ENCODE assay signal across 29 mouse cellular contexts in genomic region chr12:40634169-40634568, GRCm38 (mm10).
DNase-seq lines count a peak whose midpoint lies in the region; ATAC-seq lines count a peak whose summit lies in the region.
"Had no signal": no experiment of that assay in that cellular context is flagged by ENCODE, and none has a peak within 500 bp of the region (broad histone marks: within the 10 kb centered on the region; RNA-seq: fewer than 3 reads in every experiment).

No protein-coding gene starts in this region.

- 0 out of 2 replicates have a peak, but pooled peaks have one; percentile 43 for ATAC-seq in embryonic facial prominence, embryonic 15.5 days (ENCODE audit: insufficient number of reproducible peaks, low FRiP score, low TSS enrichment, low read depth)
- ATAC-seq in midbrain, embryonic 11.5 days (ENCODE audit: low FRiP score) = no peak
- ATAC-seq in midbrain, embryonic 14.5 days (ENCODE audit: low FRiP score, low TSS enrichment) = no peak
- ATAC-seq in neural tube, embryonic 13.5 days (ENCODE audit: low read depth) = peak; percentile 63
- ATAC-seq in kidney, embryonic 15.5 days (replicated peaks; ENCODE audit: low FRiP score) = no peak
- ATAC-seq: activated CD4-positive, CD25-positive, alpha-beta regulatory T cell, adult 4 months; CD4-positive, CD25-positive, alpha-beta regulatory T cell, adult 4 months; forebrain, embryonic 14.5 days; forebrain, embryonic 16.5 days; Patski had no signal

- no peaks in the 10 kb centered on the region for H3K4me1 ChIP-seq in embryonic facial prominence, embryonic 15.5 days
- H3K4me1 ChIP-seq in embryonic facial prominence, embryonic 10.5 days = peaks cover 11% of the 10 kb centered on the region
- no peaks in the 10 kb centered on the region for H3K4me1 ChIP-seq in midbrain, embryonic 11.5 days (ENCODE audit: control insufficient read depth, insufficient read depth, low read length)
- no peaks in the 10 kb centered on the region for H3K4me1 ChIP-seq in midbrain, embryonic 14.5 days (ENCODE audit: control insufficient read depth, insufficient read depth, low read length)
- 0 out of 2 replicates have a peak, but pooled peaks cover 9% of the 10 kb centered on the region for H3K4me1 ChIP-seq in neural tube, embryonic 13.5 days (replicated peaks)
- H3K4me1 ChIP-seq in kidney, embryonic 15.5 days = no peaks in the 10 kb centered on the region
- H3K4me1 ChIP-seq: forebrain, embryonic 12.5 days had no signal

- no peak for DNase-seq in embryonic facial prominence, embryonic 10.5 days (ENCODE audit: low spot score)
- DNase-seq in midbrain, embryonic 11.5 days (ENCODE audit: low spot score, missing footprints) = peak; percentile 74
- no peak for DNase-seq in midbrain, embryonic 14.5 days
- no peak for DNase-seq in neural tube, embryonic 10.5 days (ENCODE audit: extremely low spot score, low spot score)
- DNase-seq: adrenal gland, adult 8-10 months; adrenal gland, postnatal 14 days; adrenal gland, postnatal 36 days; B cell, adult 2 months; cerebellum, adult 11 months; cerebellum, adult 18-20 months; cerebellum, adult 8-10 months; cerebellum, adult 9-11 months; cerebellum, postnatal 14 days; cerebellum, postnatal 36 days; embryo, embryonic 11 days had no signal

- no peak overlapping the region for H3K9ac ChIP-seq in embryonic facial prominence, embryonic 15.5 days
- no peak overlapping the region for H3K9ac ChIP-seq in midbrain, embryonic 11.5 days (ENCODE audit: low read length)
- H3K9ac ChIP-seq in midbrain, embryonic 14.5 days (replicated peaks; ENCODE audit: low read length) = no peak overlapping the region
- H3K9ac ChIP-seq in neural tube, embryonic 13.5 days = no peak overlapping the region
- no peak overlapping the region for H3K9ac ChIP-seq in kidney, embryonic 15.5 days
- H3K9ac ChIP-seq: embryonic facial prominence, embryonic 12.5 days; forebrain, embryonic 12.5 days had no signal

- H3K9me3 ChIP-seq in embryonic facial prominence, embryonic 15.5 days (replicated peaks) = no peaks in the 10 kb centered on the region
- H3K9me3 ChIP-seq in embryonic facial prominence, embryonic 10.5 days = no peaks in the 10 kb centered on the region
- H3K9me3 ChIP-seq in midbrain, embryonic 11.5 days (ENCODE audit: control insufficient read depth, low read length) = no peaks in the 10 kb centered on the region
- no peaks in the 10 kb centered on the region for H3K9me3 ChIP-seq in midbrain, embryonic 14.5 days (ENCODE audit: control insufficient read depth, low read length)
- no peaks in the 10 kb centered on the region for H3K9me3 ChIP-seq in neural tube, embryonic 13.5 days
- H3K9me3 ChIP-seq in kidney, embryonic 15.5 days (replicated peaks) = no peaks in the 10 kb centered on the region
- H3K9me3 ChIP-seq: embryonic facial prominence, embryonic 12.5 days; forebrain, embryonic 10.5 days; forebrain, embryonic 12.5 days; G1E had no signal

- 65% methylated on average over 7 of the region's 7 CpGs for WGBS in embryonic facial prominence, embryonic 15.5 days
- WGBS in embryonic facial prominence, embryonic 10.5 days = 83% methylated on average over 7 of the region's 7 CpGs
- 86% methylated on average over 7 of the region's 7 CpGs for WGBS in midbrain, embryonic 11.5 days
- 86% methylated on average over 7 of the region's 7 CpGs for WGBS in midbrain, embryonic 14.5 days
- 65% methylated on average over 7 of the region's 7 CpGs for WGBS in neural tube, embryonic 13.5 days
- WGBS in kidney, embryonic 15.5 days = 88% methylated on average over 7 of the region's 7 CpGs

- no peaks in the 10 kb centered on the region for H3K36me3 ChIP-seq in embryonic facial prominence, embryonic 15.5 days
- no peaks in the 10 kb centered on the region for H3K36me3 ChIP-seq in embryonic facial prominence, embryonic 10.5 days (replicated peaks)
- no peaks in the 10 kb centered on the region for H3K36me3 ChIP-seq in midbrain, embryonic 11.5 days (ENCODE audit: control insufficient read depth, insufficient read depth, low read length)
- H3K36me3 ChIP-seq in midbrain, embryonic 14.5 days (ENCODE audit: control insufficient read depth, insufficient read depth, low read length) = no peaks in the 10 kb centered on the region
- peaks cover 14% of the 10 kb centered on the region; the same call in 1 of the 2 replicates for H3K36me3 ChIP-seq in neural tube, embryonic 13.5 days
- H3K36me3 ChIP-seq in kidney, embryonic 15.5 days = peaks cover 3% of the 10 kb centered on the region
- H3K36me3 ChIP-seq: forebrain, embryonic 10.5 days; forebrain, embryonic 12.5 days; G1E had no signal

- no peak overlapping the region for H3K4me2 ChIP-seq in embryonic facial prominence, embryonic 15.5 days (replicated peaks)
- no peak overlapping the region for H3K4me2 ChIP-seq in midbrain, embryonic 11.5 days
- H3K4me2 ChIP-seq in midbrain, embryonic 14.5 days (ENCODE audit: low read length) = no peak overlapping the region
- no peak overlapping the region for H3K4me2 ChIP-seq in neural tube, embryonic 13.5 days
- no peak overlapping the region for H3K4me2 ChIP-seq in kidney, embryonic 15.5 days
- H3K4me2 ChIP-seq: embryonic facial prominence, embryonic 12.5 days; forebrain, embryonic 12.5 days had no signal

- no peak overlapping the region for H3K27ac ChIP-seq in embryonic facial prominence, embryonic 15.5 days (replicated peaks)
- H3K27ac ChIP-seq in embryonic facial prominence, embryonic 10.5 days (replicated peaks) = no peak overlapping the region
- no peak overlapping the region for H3K27ac ChIP-seq in midbrain, embryonic 11.5 days (ENCODE audit: low read depth, low read length)
- no peak overlapping the region for H3K27ac ChIP-seq in midbrain, embryonic 14.5 days (replicated peaks; ENCODE audit: low read depth, low read length)
- H3K27ac ChIP-seq in neural tube, embryonic 13.5 days (replicated peaks) = peak overlapping the region; percentile 14; the same call in 1 of the 2 replicates
- H3K27ac ChIP-seq in kidney, embryonic 15.5 days = no peak overlapping the region
- H3K27ac ChIP-seq: embryonic facial prominence, embryonic 12.5 days; forebrain, embryonic 10.5 days; forebrain, embryonic 12.5 days had no signal

- H3K27me3 ChIP-seq in embryonic facial prominence, embryonic 15.5 days = no peaks in the 10 kb centered on the region
- no peaks in the 10 kb centered on the region for H3K27me3 ChIP-seq in embryonic facial prominence, embryonic 10.5 days (replicated peaks; ENCODE audit: low read depth, poor library complexity, severe bottlenecking)
- no peaks in the 10 kb centered on the region for H3K27me3 ChIP-seq in midbrain, embryonic 11.5 days (ENCODE audit: control insufficient read depth, insufficient read depth, low read length)
- H3K27me3 ChIP-seq in midbrain, embryonic 14.5 days (ENCODE audit: control insufficient read depth, insufficient read depth, low read length) = no peaks in the 10 kb centered on the region
- no peaks in the 10 kb centered on the region for H3K27me3 ChIP-seq in neural tube, embryonic 13.5 days
- H3K27me3 ChIP-seq in kidney, embryonic 15.5 days = no peaks in the 10 kb centered on the region
- H3K27me3 ChIP-seq: CH12.LX; embryonic facial prominence, embryonic 12.5 days; forebrain, embryonic 12.5 days; Patski had no signal

- H3K4me3 ChIP-seq in embryonic facial prominence, embryonic 15.5 days (replicated peaks) = no peak overlapping the region
- no peak overlapping the region for H3K4me3 ChIP-seq in embryonic facial prominence, embryonic 10.5 days
- H3K4me3 ChIP-seq in midbrain, embryonic 11.5 days (ENCODE audit: low read depth, low read length) = no peak overlapping the region
- H3K4me3 ChIP-seq in midbrain, embryonic 14.5 days (replicated peaks; ENCODE audit: low read depth, low read length) = no peak overlapping the region
- H3K4me3 ChIP-seq in neural tube, embryonic 13.5 days = no peak overlapping the region
- H3K4me3 ChIP-seq in kidney, embryonic 15.5 days (replicated peaks) = no peak overlapping the region
- H3K4me3 ChIP-seq: embryonic facial prominence, embryonic 12.5 days; erythroblast, embryonic 14.5 days; forebrain, embryonic 10.5 days; forebrain, embryonic 12.5 days had no signal

Comparison
In these comparisons a context has a peak if more than half of its experiments do, and no peak if none do; other contexts are left out.
1. ATAC-seq: peak in embryonic facial prominence, embryonic 15.5 days (single experiment) and neural tube, embryonic 13.5 days (single experiment); none in midbrain, embryonic 11.5 days (single experiment), midbrain, embryonic 14.5 days (single experiment) and kidney, embryonic 15.5 days (single experiment).